Mouse (Mus musculus): ENCODE measurements around the gene Fam19a3. TPM values are rescaled to one million over a fixed set of nuclear protein-coding genes. Genes with fewer than 3 reads are reported as not detected.

Fam19a3 gene
- total and polyA plus RNA-seq, 3 experiments = 0.04 to 0.16 TPM; not detected in 1

- DNase-seq (ENCODE audit: extremely low read depth) = peak; percentile 87
- Histone ChIP-seq H3K4me3 (replicated peaks in 1 of 3; ENCODE audit: low read depth in 2 of 3, low read length in 2 of 3, poor library complexity in 1 of 3) (peak overlapping the region in 2 of 3 experiments; percentile 19 to 46), H3K36me3 (replicated peaks in 1 of 2; ENCODE audit: control insufficient read depth in 1 of 2, insufficient read depth in 1 of 2, low read length in 1 of 2) (peaks cover 29 to 65% of the 10 kb centered on the region in 2 experiments), H3K9ac (ENCODE audit: insufficient read depth, low read depth) (no peak overlapping the region; the same call in 1 of the 2 replicates), H3K4me2 (ENCODE audit: insufficient read depth, low read depth, poor library complexity, severe bottlenecking) (peak overlapping the region; percentile 7; the same call in 1 of the 2 replicates), H3K79me2 (replicated peaks; ENCODE audit: control insufficient read depth, extremely low read depth, insufficient read depth, poor library complexity, severe bottlenecking) (no peaks in the 10 kb centered on the region), H3K4me1 (ENCODE audit: control insufficient read depth in 1 of 2, insufficient read depth in 2 of 2) (peaks cover 16 to 67% of the 10 kb centered on the region in 2 experiments), H3K9me3 (replicated peaks; ENCODE audit: low read length) (no peaks in the 10 kb centered on the region), H3K27me3 (replicated peaks) (no peaks in the 10 kb centered on the region), H3K27ac (ENCODE audit: insufficient read depth, low read depth) (no peak overlapping the region)
- in situ Hi-C loops (cut with MboI; ENCODE audit: low pct_ligation_motif_present, low pct_unique_long_range_greater_than_20kb, low sequenced_read_pairs) (loop anchor here (5.0 kb wide), 1 partner anchor 68 kb away; the partner anchor contains the start of genes Capza1 and St7l), dilution Hi-C loops (cut with MboI; ENCODE audit: extremely low pct_ligation_motif_present, extremely low pct_unique_long_range_greater_than_20kb, low sequenced_read_pairs) (no loop called here)
- TF ChIP-seq MEF2A (IDR thresholded peaks at IDR 0.05; ENCODE audit: borderline replicate concordance, low read depth, low read length) (peak; percentile 48; the same call in 1 of the 2 replicates), CHD2 (IDR thresholded peaks at IDR 0.05; ENCODE audit: low read length) (peak; percentile 30; the same call in 1 of the 2 replicates), POLR2A (IDR thresholded peaks at IDR 0.05; ENCODE audit: low read depth, low read length) (0 out of 2 replicates have a peak, but pooled peaks have one; percentile 17), JUN (IDR thresholded peaks at IDR 0.05; ENCODE audit: insufficient read depth, low read depth, low read length) (peak; percentile 86), CHD1 (IDR thresholded peaks at IDR 0.05; ENCODE audit: low read depth, low read length) (no peak), RAD21 (IDR thresholded peaks at IDR 0.05; ENCODE audit: low read depth, low read length) (no peak), GABPA (IDR thresholded peaks at IDR 0.05; ENCODE audit: insufficient replicate concordance, low read depth, low read length) (no peak), SMC3 (IDR thresholded peaks at IDR 0.05; ENCODE audit: low read depth, low read length) (no peak), ELF1 (IDR thresholded peaks at IDR 0.05; ENCODE audit: low read depth, low read length) (peak; percentile 16; the same call in 1 of the 2 replicates)
Observed at GRCm38 (mm10) chr3:104793871-104794828, 12.5 kb upstream of the Fam19a3 start.

GRCm38 (mm10) chr3:104792360-104793270 lies 11.0 kb upstream of the Fam19a3 start:
- Histone ChIP-seq H3K4me2 (ENCODE audit: insufficient read depth, low read depth, poor library complexity, severe bottlenecking) (no peak overlapping the region), H3K27me3 (replicated peaks) (no peaks in the 10 kb centered on the region), H3K4me1 (ENCODE audit: control insufficient read depth in 1 of 2, insufficient read depth in 2 of 2) (peaks cover 16 to 80% of the 10 kb centered on the region in 2 experiments), H3K79me2 (replicated peaks; ENCODE audit: control insufficient read depth, extremely low read depth, insufficient read depth, poor library complexity, severe bottlenecking) (no peaks in the 10 kb centered on the region), H3K27ac (ENCODE audit: insufficient read depth, low read depth) (no peak overlapping the region), H3K9ac (ENCODE audit: insufficient read depth, low read depth) (no peak overlapping the region), H3K4me3 (replicated peaks in 1 of 3; ENCODE audit: low read depth in 2 of 3, low read length in 2 of 3, poor library complexity in 1 of 3) (no peak overlapping the region), H3K9me3 (replicated peaks; ENCODE audit: low read length) (no peaks in the 10 kb centered on the region), H3K36me3 (replicated peaks in 1 of 2; ENCODE audit: control insufficient read depth in 1 of 2, insufficient read depth in 1 of 2, low read length in 1 of 2) (peaks cover 25 to 56% of the 10 kb centered on the region in 2 experiments)
- dilution Hi-C loops (cut with MboI; ENCODE audit: extremely low pct_ligation_motif_present, extremely low pct_unique_long_range_greater_than_20kb, low sequenced_read_pairs) (no loop called here), in situ Hi-C loops (cut with MboI; ENCODE audit: low pct_ligation_motif_present, low pct_unique_long_range_greater_than_20kb, low sequenced_read_pairs) (loop anchor here (5.0 kb wide), 1 partner anchor 70 kb away; the partner anchor contains the start of genes Capza1 and St7l)
- no peak for DNase-seq (ENCODE audit: extremely low read depth)
- TF ChIP-seq JUN (IDR thresholded peaks at IDR 0.05; ENCODE audit: insufficient read depth, low read depth, low read length) (no peak), ELF1 (IDR thresholded peaks at IDR 0.05; ENCODE audit: low read depth, low read length) (no peak), ZNF384 (IDR thresholded peaks at IDR 0.05; ENCODE audit: low read depth, low read length) (no peak), JUND (conservative IDR thresholded peaks at IDR 0.05; ENCODE audit: low read depth, low read length) (no peak), ETS1 (conservative IDR thresholded peaks at IDR 0.05; ENCODE audit: low read depth, low read length) (no peak), POLR2A (IDR thresholded peaks at IDR 0.05; ENCODE audit: low read depth, low read length) (no peak), KAT2A (IDR thresholded peaks at IDR 0.05; ENCODE audit: insufficient replicate concordance, low read length) (no peak), NRF1 (IDR thresholded peaks at IDR 0.05; ENCODE audit: low read depth, low read length) (no peak), NELFE (IDR thresholded peaks at IDR 0.05; ENCODE audit: low read depth, low read length) (no peak), SIN3A (IDR thresholded peaks at IDR 0.05; ENCODE audit: low read length) (no peak), MAFK (IDR thresholded peaks at IDR 0.05; ENCODE audit: insufficient replicate concordance, low read length) (no peak), MYC (IDR thresholded peaks at IDR 0.05; ENCODE audit: low read depth, low read length) (no peak)
